Mouse (Mus musculus) midbrain, embryonic 16.5 days (tissue): Measurements from ENCODE around the gene Dynlrb1. TPM values are rescaled to one million over a fixed set of nuclear protein-coding genes. Genes with fewer than 3 reads are reported as not detected.

Experiments used
- ATAC-seq: fragments of 200-750 bp; cut with Nextera tagmentation; 2 replicates; pipeline ENCODE4 v1.8.0; 2017; ENCODE audit warnings: moderate TSS enrichment
- H3K27ac ChIP-seq: fragments of 300-500 bp; sonication (generic); 2 replicates; pipeline ENCODE4 v1.5.1; 2014; ENCODE audit warnings: mild to moderate bottlenecking, low read length, mixed read lengths
- H3K27me3 ChIP-seq: fragments of 300-500 bp; sonication (generic); 2 replicates; pipeline ENCODE4 v1.6.1; 2014; ENCODE audit warnings: low read depth, low read length, mixed read lengths; ENCODE audit not compliant: control insufficient read depth, insufficient read depth
- H3K36me3 ChIP-seq: fragments of 300-500 bp; sonication (generic); 2 replicates; pipeline ENCODE4 v1.6.1; 2014; ENCODE audit warnings: mild to moderate bottlenecking, low read length, moderate library complexity, mixed read lengths; ENCODE audit not compliant: control insufficient read depth, insufficient read depth
- H3K4me1 ChIP-seq: fragments of 300-500 bp; sonication (generic); 2 replicates; pipeline ENCODE4 v1.6.1; 2014; ENCODE audit warnings: mild to moderate bottlenecking, low read length, mixed read lengths; ENCODE audit not compliant: control insufficient read depth, insufficient read depth
- H3K4me2 ChIP-seq: fragments of 300-500 bp; sonication (generic); 2 replicates; pipeline ENCODE4 v1.6.1; 2014; ENCODE audit warnings: mild to moderate bottlenecking, low read length, mixed read lengths
- H3K4me3 ChIP-seq: fragments of 300-500 bp; sonication (generic); 2 replicates; pipeline ENCODE4 v1.5.1; 2014; ENCODE audit warnings: low read depth, mild to moderate bottlenecking, low read length, moderate library complexity, mixed read lengths
- H3K9ac ChIP-seq: fragments of 300-500 bp; sonication (generic); 2 replicates; pipeline ENCODE4 v1.6.1; 2014; ENCODE audit warnings: low read depth, low read length, mixed read lengths
- H3K9me3 ChIP-seq: fragments of 300-500 bp; sonication (generic); replicated peaks from 2 replicates; pipeline ENCODE4 v1.6.1; 2014; ENCODE audit warnings: mild to moderate bottlenecking, low read length, mixed read lengths; ENCODE audit not compliant: control insufficient read depth, poor library complexity, severe bottlenecking
- WGBS: fragments of 180-500 bp; shearing (Covaris S2); extraction: QIAGEN DNeasy Blood & Tissue Kit; methylation state at CpG from one replicate; pipeline ENCODE4 v1.1.7; 2014; 5-methylcytosine and 5-hydroxymethylcytosine counted together
- polyA plus RNA-seq: library from polyadenylated mRNA; unstranded; fragments of >200 nt; fragmentation: Nextera tagmentation; extraction: Ambion mirVana; gene quantifications from 2 replicates; pipeline ENCODE4 v1.2.1, GENCODE M21; 2015

Dynlrb1 gene
- polyA plus RNA-seq, 1 experiment from 2014 or later: 729 TPM

GRCm38 (mm10) chr2:155276621-155277175 is 40.4 kb downstream of the Dynlrb1 start:
- Histone ChIP-seq H3K27ac (peak overlapping the region; percentile 90), H3K4me3 (peak overlapping the region; percentile 97), H3K27me3 (no peaks in the 10 kb centered on the region), H3K4me1 (peaks cover 10% of the 10 kb centered on the region), H3K36me3 (peaks cover 5% of the 10 kb centered on the region; the same call in 1 of the 2 replicates), H3K4me2 (peak overlapping the region; percentile 88), H3K9me3 (no peaks in the 10 kb centered on the region), H3K9ac (peak overlapping the region; percentile 98)
- WGBS: 1% methylated on average over 44 of the region's 49 CpGs
- peak; percentile 85 for ATAC-seq

- 94% methylated on average over 2 of the region's 2 CpGs for WGBS
- Histone ChIP-seq H3K4me1 (peaks cover 10% of the 10 kb centered on the region), H3K4me3 (peak overlapping the region; percentile 97; the same call in 1 of the 2 replicates), H3K27me3 (no peaks in the 10 kb centered on the region), H3K27ac (no peak overlapping the region), H3K9me3 (no peaks in the 10 kb centered on the region), H3K36me3 (peaks cover 5% of the 10 kb centered on the region; the same call in 1 of the 2 replicates), H3K9ac (peak overlapping the region; percentile 98; the same call in 1 of the 2 replicates), H3K4me2 (peak overlapping the region; percentile 88)
- ATAC-seq: no peak; the same call in 1 of the 2 replicates
Measured at GRCm38 (mm10) chr2:155277721-155278120, 41.4 kb downstream of the Dynlrb1 start.

GRCm38 (mm10) chr2:155278361-155278760 is 42.0 kb downstream of the Dynlrb1 start:
- H3K27ac ChIP-seq: no peak overlapping the region
- peaks cover 5% of the 10 kb centered on the region; the same call in 1 of the 2 replicates for H3K36me3 ChIP-seq
- no peaks in the 10 kb centered on the region for H3K9me3 ChIP-seq
- H3K4me3 ChIP-seq: no peak overlapping the region
- H3K27me3 ChIP-seq: no peaks in the 10 kb centered on the region
- no peak overlapping the region for H3K9ac ChIP-seq
- peaks cover 10% of the 10 kb centered on the region for H3K4me1 ChIP-seq
- ATAC-seq: no peak
- WGBS: 89% methylated on average over 7 of the region's 7 CpGs
- no peak overlapping the region for H3K4me2 ChIP-seq

GRCm38 (mm10) chr2:155279163-155279562 is 42.8 kb downstream of the Dynlrb1 start:
- Histone ChIP-seq H3K27me3 (no peaks in the 10 kb centered on the region), H3K4me2 (no peak overlapping the region), H3K9ac (no peak overlapping the region), H3K36me3 (peaks cover 6% of the 10 kb centered on the region; the same call in 1 of the 2 replicates), H3K4me1 (peaks cover 10% of the 10 kb centered on the region), H3K27ac (no peak overlapping the region), H3K9me3 (no peaks in the 10 kb centered on the region), H3K4me3 (no peak overlapping the region)
- no peak for ATAC-seq
- 89% methylated on average over 4 of the region's 4 CpGs for WGBS

GRCm38 (mm10) chr2:155280116-155280515 is 43.8 kb downstream of the Dynlrb1 start:
- H3K27me3 ChIP-seq: no peaks in the 10 kb centered on the region
- ATAC-seq: no peak
- H3K36me3 ChIP-seq: peaks cover 8% of the 10 kb centered on the region; the same call in 1 of the 2 replicates
- peaks cover 10% of the 10 kb centered on the region for H3K4me1 ChIP-seq
- 81% methylated on average over 2 of the region's 2 CpGs for WGBS
- no peak overlapping the region for H3K27ac ChIP-seq
- H3K4me2 ChIP-seq: no peak overlapping the region
- no peaks in the 10 kb centered on the region for H3K9me3 ChIP-seq
- no peak overlapping the region for H3K9ac ChIP-seq
- no peak overlapping the region for H3K4me3 ChIP-seq

GRCm38 (mm10) chr2:155283793-155284192 is 47.5 kb downstream of the Dynlrb1 start:
- H3K27me3 ChIP-seq: no peaks in the 10 kb centered on the region
- H3K36me3 ChIP-seq: peaks cover 6% of the 10 kb centered on the region; the same call in 1 of the 2 replicates
- no peak overlapping the region for H3K4me2 ChIP-seq
- ATAC-seq: no peak
- H3K9me3 ChIP-seq: no peaks in the 10 kb centered on the region
- H3K4me1 ChIP-seq: no peaks in the 10 kb centered on the region
- no peak overlapping the region for H3K4me3 ChIP-seq
- H3K9ac ChIP-seq: no peak overlapping the region
- no peak overlapping the region for H3K27ac ChIP-seq
- 92% methylated on average over 4 of the region's 4 CpGs for WGBS

- no peak overlapping the region for H3K9ac ChIP-seq
- no peaks in the 10 kb centered on the region for H3K4me1 ChIP-seq
- no peak overlapping the region for H3K4me3 ChIP-seq
- peaks cover 6% of the 10 kb centered on the region; the same call in 1 of the 2 replicates for H3K36me3 ChIP-seq
- no peaks in the 10 kb centered on the region for H3K27me3 ChIP-seq
- no peak overlapping the region for H3K27ac ChIP-seq
- H3K9me3 ChIP-seq: no peaks in the 10 kb centered on the region
- H3K4me2 ChIP-seq: no peak overlapping the region
- 84% methylated on average over 7 of the region's 7 CpGs for WGBS
- ATAC-seq: no peak
Measured at GRCm38 (mm10) chr2:155284647-155285046, 48.3 kb downstream of the Dynlrb1 start.

- no peak for ATAC-seq
- Histone ChIP-seq H3K9ac (no peak overlapping the region), H3K36me3 (peaks cover 13% of the 10 kb centered on the region; the same call in 1 of the 2 replicates), H3K4me3 (no peak overlapping the region), H3K27me3 (no peaks in the 10 kb centered on the region), H3K4me2 (no peak overlapping the region), H3K27ac (no peak overlapping the region), H3K4me1 (no peaks in the 10 kb centered on the region), H3K9me3 (no peaks in the 10 kb centered on the region)
- 92% methylated on average over 6 of the region's 6 CpGs for WGBS
Measured at GRCm38 (mm10) chr2:155285744-155286143, 49.4 kb downstream of the Dynlrb1 start.

- ATAC-seq: no peak
- Histone ChIP-seq H3K27me3 (no peaks in the 10 kb centered on the region), H3K4me2 (no peak overlapping the region), H3K4me1 (no peaks in the 10 kb centered on the region), H3K9me3 (no peaks in the 10 kb centered on the region), H3K4me3 (no peak overlapping the region), H3K9ac (no peak overlapping the region), H3K36me3 (peaks cover 21% of the 10 kb centered on the region; the same call in 1 of the 2 replicates), H3K27ac (no peak overlapping the region)
- WGBS: 90% methylated on average over 4 of the region's 4 CpGs
Measured at GRCm38 (mm10) chr2:155287456-155288250, 51.3 kb downstream of the Dynlrb1 start.
